Mouse (Mus musculus): Measurements from ENCODE around the gene Med13l. TPM values are rescaled to one million over a fixed set of nuclear protein-coding genes. Genes with fewer than 3 reads are reported as not detected.

The Med13l gene
- total RNA-seq (2021) = 10 to 100 TPM; 36.3 to 42.5 TPM
- long read RNA-seq, experiment 1, partial matches to known transcripts = 1 of 3 reads
- long read RNA-seq, experiment 1, other reads (novel, unspliced or antisense) = 2 of 3 reads
- long read RNA-seq, experiment 2, partial matches to known transcripts = 2 of 2 reads
- long read RNA-seq, experiment 2, other reads (novel, unspliced or antisense) = 0 of 2 reads

- peak; percentile 84 to 87 for DNase-seq
These were observed at the start of gene Med13l for GRCm38 (mm10) chr5:118560385-118561085. Gene Med13l, plus strand, starts transcription at chr5:118560679.

GRCm38 (mm10) chr5:118510969-118511368, 49.5 kb upstream of the Med13l start:
- DNase-seq = no peak

GRCm38 (mm10) chr5:118513005-118513404, 47.5 kb upstream of the Med13l start:
- DNase-seq = no peak

GRCm38 (mm10) chr5:118513629-118514526, 46.6 kb upstream of the Med13l start:
- DNase-seq = peak; percentile 54 to 55

- DNase-seq = no peak
These were observed 46.0 kb upstream of the Med13l start for GRCm38 (mm10) chr5:118514527-118514831.

- DNase-seq = no peak
These were observed 45.6 kb upstream of the Med13l start for GRCm38 (mm10) chr5:118514842-118515241.

- DNase-seq = no peak
These were observed 45.2 kb upstream of the Med13l start for GRCm38 (mm10) chr5:118515280-118515721.

GRCm38 (mm10) chr5:118516066-118516465, 44.4 kb upstream of the Med13l start:
- DNase-seq = no peak

- DNase-seq = no peak
These were observed 44.0 kb upstream of the Med13l start for GRCm38 (mm10) chr5:118516470-118516869.

GRCm38 (mm10) chr5:118520457-118520856, 40.0 kb upstream of the Med13l start:
- no peak for DNase-seq

- no peak for DNase-seq
These were observed 36.1 kb upstream of the Med13l start for GRCm38 (mm10) chr5:118524400-118524799.

GRCm38 (mm10) chr5:118525634-118526033, 34.8 kb upstream of the Med13l start:
- DNase-seq = no peak

GRCm38 (mm10) chr5:118526504-118526903, 34.0 kb upstream of the Med13l start:
- DNase-seq = no peak

- DNase-seq = no peak
These were observed 31.2 kb upstream of the Med13l start for GRCm38 (mm10) chr5:118529241-118529640.

GRCm38 (mm10) chr5:118532125-118532524, 28.4 kb upstream of the Med13l start:
- DNase-seq = no peak

GRCm38 (mm10) chr5:118532659-118533058, 27.8 kb upstream of the Med13l start:
- DNase-seq = no peak

GRCm38 (mm10) chr5:118534407-118534921, 26.0 kb upstream of the Med13l start:
- no peak for DNase-seq

GRCm38 (mm10) chr5:118535130-118535529, 25.3 kb upstream of the Med13l start:
- DNase-seq = no peak

- DNase-seq = no peak
These were observed 22.0 kb upstream of the Med13l start for GRCm38 (mm10) chr5:118538487-118538886.

- peak in 1 of 2 experiments; percentile 21 for DNase-seq
These were observed 16.7 kb upstream of the Med13l start for GRCm38 (mm10) chr5:118543816-118544215.

- DNase-seq = no peak
These were observed 10.0 kb upstream of the Med13l start for GRCm38 (mm10) chr5:118550493-118550892.

GRCm38 (mm10) chr5:118553290-118553689, 7.2 kb upstream of the Med13l start:
- no peak for DNase-seq

GRCm38 (mm10) chr5:118555305-118555704, 5.2 kb upstream of the Med13l start:
- DNase-seq = no peak

Data from adrenal gland, postnatal 36 days (tissue).